In the genomic region with DNA sequence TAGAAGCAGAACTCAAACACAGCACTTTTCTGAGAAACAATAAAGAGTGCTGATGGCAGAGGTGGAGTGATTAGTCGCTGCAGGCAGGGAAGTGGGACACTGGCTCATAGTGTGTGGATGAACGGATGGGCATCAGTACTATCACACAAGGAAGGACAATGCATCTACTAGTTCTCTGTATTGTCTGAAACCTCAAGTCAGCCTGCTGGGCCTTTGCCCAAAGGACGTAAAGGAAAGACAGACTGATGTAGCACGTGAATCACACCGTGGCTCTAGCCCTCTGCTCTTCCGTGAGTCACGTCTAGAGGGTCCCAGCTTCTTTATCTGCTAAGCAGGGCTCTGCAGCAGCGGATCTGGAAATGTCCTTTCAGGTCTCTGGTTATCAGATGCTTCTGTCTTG, we compare ENCODE assay signal across 28 mouse cellular contexts. TPM values are rescaled to one million over a fixed set of nuclear protein-coding genes. Genes with fewer than 3 reads are reported as not detected.
"Had no signal": no experiment of that assay in that cellular context is flagged by ENCODE, and none has a peak within 500 bp of the region (broad histone marks: within the 10 kb centered on the region; RNA-seq: fewer than 3 reads in every experiment).

No protein-coding gene starts in this region.

- ATAC-seq: forebrain, embryonic 13.5 days; forebrain, embryonic 14.5 days; forebrain, embryonic 15.5 days; forebrain, embryonic 16.5 days; forebrain, postnatal 0 days had no signal

- H3K27ac ChIP-seq: embryonic facial prominence, embryonic 10.5 days; embryonic facial prominence, embryonic 12.5 days; embryonic facial prominence, embryonic 13.5 days; embryonic facial prominence, embryonic 15.5 days; forebrain, embryonic 10.5 days; forebrain, embryonic 12.5 days; forebrain, embryonic 13.5 days; forebrain, embryonic 15.5 days; gastrocnemius, adult 2 months; heart, adult 2 months had no signal

- H3K4me3 ChIP-seq: embryonic facial prominence, embryonic 10.5 days; embryonic facial prominence, embryonic 12.5 days; embryonic facial prominence, embryonic 13.5 days; embryonic facial prominence, embryonic 15.5 days; erythroblast, embryonic 14.5 days; forebrain, embryonic 10.5 days; forebrain, embryonic 12.5 days; forebrain, embryonic 13.5 days; forebrain, embryonic 15.5 days; gastrocnemius, adult 2 months; heart, adult 2 months had no signal

- H3K36me3 ChIP-seq: embryonic facial prominence, embryonic 12.5 days; embryonic facial prominence, embryonic 13.5 days; embryonic facial prominence, embryonic 15.5 days; forebrain, embryonic 10.5 days; forebrain, embryonic 12.5 days; forebrain, embryonic 15.5 days had no signal

- H3K9ac ChIP-seq: embryonic facial prominence, embryonic 12.5 days; embryonic facial prominence, embryonic 13.5 days; embryonic facial prominence, embryonic 15.5 days; forebrain, embryonic 12.5 days; forebrain, embryonic 13.5 days; forebrain, embryonic 15.5 days; forebrain, postnatal 0 days had no signal

- H3K27me3 ChIP-seq: embryonic facial prominence, embryonic 12.5 days; embryonic facial prominence, embryonic 13.5 days; embryonic facial prominence, embryonic 15.5 days; forebrain, embryonic 15.5 days had no signal

- DNase-seq: cerebellum, adult 2 months; cerebellum, adult 8-10 months; cerebellum, adult 9-10 months; cerebellum, adult 9-11 months; cerebellum, postnatal 10 days; cerebellum, postnatal 14 days; cerebellum, postnatal 25 days; cerebellum, postnatal 36 days; embryo, embryonic 11 days; forebrain, postnatal 0 days; gastrocnemius, adult 2 months; gastrocnemius, postnatal 10 days; gastrocnemius, postnatal 14 days; gastrocnemius, postnatal 25 days; gastrocnemius, postnatal 36 days; heart, adult 18-20 months; heart, adult 2 months had no signal

- H3K4me2 ChIP-seq: embryonic facial prominence, embryonic 12.5 days; embryonic facial prominence, embryonic 13.5 days; embryonic facial prominence, embryonic 15.5 days; forebrain, embryonic 12.5 days; forebrain, embryonic 13.5 days; forebrain, embryonic 15.5 days had no signal

- H3K9me3 ChIP-seq: embryonic facial prominence, embryonic 10.5 days; embryonic facial prominence, embryonic 12.5 days; embryonic facial prominence, embryonic 13.5 days; embryonic facial prominence, embryonic 15.5 days; forebrain, embryonic 10.5 days; forebrain, embryonic 12.5 days; forebrain, embryonic 13.5 days; forebrain, embryonic 15.5 days had no signal

- H3K4me1 ChIP-seq: embryonic facial prominence, embryonic 12.5 days; embryonic facial prominence, embryonic 13.5 days; embryonic facial prominence, embryonic 15.5 days had no signal

RNA-seq across cellular contexts. Expression of gene Fzd4, which starts 7.8 kb away (rescaled TPM):
- polyA plus RNA-seq: erythroblast, embryonic 14.5 days had no signal
